Mouse (Mus musculus) neural tube, embryonic 15.5 days (tissue): ENCODE data around the gene Pou2f3. TPM values are rescaled to one million over a fixed set of nuclear protein-coding genes. Genes with fewer than 3 reads are reported as not detected.
"Not testable (repeated sequence)": the region's sequence is repeated elsewhere in the genome, so short reads cannot be mapped to it uniquely, and the experiment has no call there.

Source experiments
- ATAC-seq: fragments of 200-750 bp; cut with Nextera tagmentation; 2 replicates; pipeline ENCODE4 v1.8.0; 2017; ENCODE audit warnings: mild to moderate bottlenecking, moderate TSS enrichment, moderate library complexity; ENCODE audit not compliant: low FRiP score
- H3K27ac ChIP-seq: fragments of 300-500 bp; sonication (generic); replicated peaks from 2 replicates; pipeline ENCODE4 v1.5.1; 2015; ENCODE audit warnings: mild to moderate bottlenecking, inconsistent platforms
- H3K27me3 ChIP-seq: fragments of 300-500 bp; sonication (generic); replicated peaks from 2 replicates; pipeline ENCODE4 v1.6.1; 2015; ENCODE audit warnings: inconsistent platforms
- H3K36me3 ChIP-seq: fragments of 300-500 bp; sonication (generic); 2 replicates; pipeline ENCODE4 v1.6.1; 2015; ENCODE audit warnings: inconsistent platforms
- H3K4me1 ChIP-seq: fragments of 300-500 bp; sonication (generic); 2 replicates; pipeline ENCODE4 v1.6.1; 2015; ENCODE audit warnings: inconsistent platforms
- H3K4me2 ChIP-seq: fragments of 300-500 bp; sonication (generic); 2 replicates; pipeline ENCODE4 v1.6.1; 2015; ENCODE audit warnings: inconsistent platforms, mild to moderate bottlenecking, moderate library complexity
- H3K4me3 ChIP-seq: fragments of 300-500 bp; sonication (generic); replicated peaks from 2 replicates; pipeline ENCODE4 v1.5.1; 2015; ENCODE audit warnings: mild to moderate bottlenecking, inconsistent platforms
- H3K9ac ChIP-seq: fragments of 300-500 bp; sonication (generic); replicated peaks from 2 replicates; pipeline ENCODE4 v1.6.1; 2015; ENCODE audit warnings: mild to moderate bottlenecking, inconsistent platforms
- H3K9me3 ChIP-seq: fragments of 300-500 bp; sonication (generic); replicated peaks from 2 replicates; pipeline ENCODE4 v1.6.1; 2016; ENCODE audit warnings: inconsistent platforms
- WGBS: fragments of 180-500 bp; shearing (Covaris S2); methylation state at CpG from one replicate; pipeline ENCODE4 v1.1.7; 2015; ENCODE audit warnings: mixed read lengths; 5-methylcytosine and 5-hydroxymethylcytosine counted together
- polyA plus RNA-seq: library from polyadenylated mRNA; unstranded; fragments of >200 nt; fragmentation: Nextera tagmentation; extraction: Ambion mirVana; gene quantifications from 2 replicates; pipeline ENCODE4 v1.2.1, GENCODE M21; 2015

The Pou2f3 gene
- polyA plus RNA-seq, 1 experiment from 2014 or later, result not detected

- H3K4me2 ChIP-seq, H3K4me3 ChIP-seq, H3K9ac ChIP-seq, H3K27ac ChIP-seq, H3K27me3 ChIP-seq, H3K4me1 ChIP-seq, H3K9me3 ChIP-seq, H3K36me3 ChIP-seq, ATAC-seq: not testable (repeated sequence)
- WGBS, result 90% methylated on average over 2 of the region's 2 CpGs
These were observed 88.2 kb downstream of the Pou2f3 start for GRCm38 (mm10) chr9:43121948-43122347.

GRCm38 (mm10) chr9:43116997-43117336 lies 93.2 kb downstream of the Pou2f3 start:
- peak overlapping the region; percentile 74 for H3K4me2 ChIP-seq
- peaks cover 23% of the 10 kb centered on the region for H3K4me1 ChIP-seq
- H3K9me3 ChIP-seq, result no peaks in the 10 kb centered on the region
- 0 out of 2 replicates have a peak overlapping the region, but pooled peaks have one; percentile 80 for H3K27ac ChIP-seq
- ATAC-seq, result peak; percentile 16; the same call in 1 of the 2 replicates
- no peak overlapping the region for H3K4me3 ChIP-seq
- WGBS, result 90% methylated on average over 6 of the region's 6 CpGs
- H3K27me3 ChIP-seq, result no peaks in the 10 kb centered on the region
- H3K36me3 ChIP-seq, result peaks cover 2% of the 10 kb centered on the region; the same call in 1 of the 2 replicates
- no peak overlapping the region for H3K9ac ChIP-seq

GRCm38 (mm10) chr9:43116134-43116996 lies 93.8 kb downstream of the Pou2f3 start, which contains the start of gene Tmem136:
Gene Tmem136, minus strand, starts transcription at chr9:43116570.
- peak within 1 kb of the TSS; percentile 74 for H3K4me2 ChIP-seq
- H3K9me3 ChIP-seq, result no peaks in the 10 kb centered on the region
- 4% methylated on average over 53 of the region's 55 CpGs for WGBS
- peaks cover 23% of the 10 kb centered on the region for H3K4me1 ChIP-seq
- H3K36me3 ChIP-seq, result peaks cover 8% of the 10 kb centered on the region
- H3K27me3 ChIP-seq, result no peaks in the 10 kb centered on the region
- H3K4me3 ChIP-seq, result peak within 1 kb of the TSS; percentile 96
- H3K9ac ChIP-seq, result peak within 1 kb of the TSS; percentile 98
- peak within 1 kb of the TSS; percentile 80 for H3K27ac ChIP-seq
- peak; percentile 98 for ATAC-seq

GRCm38 (mm10) chr9:43115431-43116133 lies 94.6 kb downstream of the Pou2f3 start:
- Histone ChIP-seq H3K9ac (peak overlapping the region; percentile 98), H3K4me1 (peaks cover 23% of the 10 kb centered on the region), H3K4me3 (peak overlapping the region; percentile 96), H3K4me2 (peak overlapping the region; percentile 74), H3K27ac (peak overlapping the region; percentile 80), H3K36me3 (peaks cover 16% of the 10 kb centered on the region), H3K27me3 (no peaks in the 10 kb centered on the region), H3K9me3 (no peaks in the 10 kb centered on the region)
- 18% methylated on average over 12 of the region's 12 CpGs for WGBS
- no peak for ATAC-seq

GRCm38 (mm10) chr9:43114833-43115232 lies 95.3 kb downstream of the Pou2f3 start:
- H3K9ac ChIP-seq, result no peak overlapping the region
- H3K27ac ChIP-seq, result no peak overlapping the region
- H3K4me1 ChIP-seq, result peaks cover 23% of the 10 kb centered on the region
- no peaks in the 10 kb centered on the region for H3K27me3 ChIP-seq
- peaks cover 22% of the 10 kb centered on the region for H3K36me3 ChIP-seq
- ATAC-seq, result no peak
- H3K4me3 ChIP-seq, result no peak overlapping the region
- H3K4me2 ChIP-seq, result peak overlapping the region; percentile 74
- no peaks in the 10 kb centered on the region for H3K9me3 ChIP-seq
- 95% methylated on average over 4 of the region's 4 CpGs for WGBS

- 87% methylated on average over 8 of the region's 8 CpGs for WGBS
- Histone ChIP-seq H3K9ac (no peak overlapping the region), H3K4me3 (no peak overlapping the region), H3K9me3 (no peaks in the 10 kb centered on the region), H3K27ac (no peak overlapping the region), H3K4me2 (no peak overlapping the region), H3K36me3 (peaks cover 26% of the 10 kb centered on the region), H3K27me3 (no peaks in the 10 kb centered on the region), H3K4me1 (peaks cover 28% of the 10 kb centered on the region)
- no peak for ATAC-seq
These were observed 99.7 kb downstream of the Pou2f3 start for GRCm38 (mm10) chr9:43110286-43110980.

- no peaks in the 10 kb centered on the region for H3K9me3 ChIP-seq
- peaks cover 26% of the 10 kb centered on the region for H3K36me3 ChIP-seq
- no peak overlapping the region for H3K4me2 ChIP-seq
- H3K4me3 ChIP-seq, result no peak overlapping the region
- H3K27ac ChIP-seq, result no peak overlapping the region
- 88% methylated on average over 7 of the region's 7 CpGs for WGBS
- ATAC-seq, result no peak
- H3K4me1 ChIP-seq, result peaks cover 29% of the 10 kb centered on the region
- no peak overlapping the region for H3K9ac ChIP-seq
- H3K27me3 ChIP-seq, result no peaks in the 10 kb centered on the region
These were observed 101.0 kb downstream of the Pou2f3 start for GRCm38 (mm10) chr9:43109125-43109524.

- no peak overlapping the region for H3K4me2 ChIP-seq
- no peak overlapping the region for H3K9ac ChIP-seq
- H3K27me3 ChIP-seq, result no peaks in the 10 kb centered on the region
- H3K4me3 ChIP-seq, result no peak overlapping the region
- 72% methylated on average over 3 of the region's 3 CpGs for WGBS
- H3K27ac ChIP-seq, result no peak overlapping the region
- peaks cover 26% of the 10 kb centered on the region for H3K36me3 ChIP-seq
- peaks cover 33% of the 10 kb centered on the region for H3K4me1 ChIP-seq
- H3K9me3 ChIP-seq, result no peaks in the 10 kb centered on the region
- no peak for ATAC-seq
These were observed 101.4 kb downstream of the Pou2f3 start for GRCm38 (mm10) chr9:43108721-43109120.

- peaks cover 26% of the 10 kb centered on the region for H3K36me3 ChIP-seq
- H3K9ac ChIP-seq, result no peak overlapping the region
- H3K4me2 ChIP-seq, result no peak overlapping the region
- ATAC-seq, result no peak
- 86% methylated on average over 1 of the region's 1 CpGs for WGBS
- H3K9me3 ChIP-seq, result no peaks in the 10 kb centered on the region
- no peak overlapping the region for H3K27ac ChIP-seq
- H3K4me3 ChIP-seq, result no peak overlapping the region
- H3K4me1 ChIP-seq, result peaks cover 36% of the 10 kb centered on the region
- H3K27me3 ChIP-seq, result no peaks in the 10 kb centered on the region
These were observed 102.1 kb downstream of the Pou2f3 start for GRCm38 (mm10) chr9:43108081-43108480.

- H3K27me3 ChIP-seq, result no peaks in the 10 kb centered on the region
- H3K9me3 ChIP-seq, result no peaks in the 10 kb centered on the region
- no peak overlapping the region for H3K27ac ChIP-seq
- ATAC-seq, result no peak
- H3K4me3 ChIP-seq, result no peak overlapping the region
- H3K4me1 ChIP-seq, result peaks cover 42% of the 10 kb centered on the region
- H3K9ac ChIP-seq, result no peak overlapping the region
- 57% methylated on average over 5 of the region's 5 CpGs for WGBS
- no peak overlapping the region for H3K4me2 ChIP-seq
- H3K36me3 ChIP-seq, result peaks cover 26% of the 10 kb centered on the region
These were observed 102.6 kb downstream of the Pou2f3 start for GRCm38 (mm10) chr9:43107555-43107954.

- peak within 1 kb of the TSS; percentile 74 for H3K4me3 ChIP-seq
- 32% methylated on average over 10 of the region's 10 CpGs for WGBS
- H3K9ac ChIP-seq, result peak within 1 kb of the TSS; percentile 81; the same call in 1 of the 2 replicates
- peaks cover 25% of the 10 kb centered on the region for H3K36me3 ChIP-seq
- peak within 1 kb of the TSS; percentile 85 for H3K27ac ChIP-seq
- no peaks in the 10 kb centered on the region for H3K27me3 ChIP-seq
- H3K4me1 ChIP-seq, result peaks cover 44% of the 10 kb centered on the region
- no peaks in the 10 kb centered on the region for H3K9me3 ChIP-seq
- H3K4me2 ChIP-seq, result peak within 1 kb of the TSS; percentile 89
- ATAC-seq, result no peak
These were observed 103.0 kb downstream of the Pou2f3 start, which contains the start of gene Arhgef12 for GRCm38 (mm10) chr9:43107187-43107517. Gene Arhgef12, minus strand, starts transcription at chr9:43107239.
